Mouse (Mus musculus) ovary, adult 18-20 months (tissue): ENCODE measurements around the gene Arhgef3.
A peak's percentile ranks its signal among the peaks of the same experiment; 100 is the strongest.

Source experiments
- DNase-seq: peaks from one replicate; pipeline ENCODE4 v3.0.0; 2022; ENCODE audit warnings: low spot score, mixed read lengths

Arhgef3 gene

DNA sequence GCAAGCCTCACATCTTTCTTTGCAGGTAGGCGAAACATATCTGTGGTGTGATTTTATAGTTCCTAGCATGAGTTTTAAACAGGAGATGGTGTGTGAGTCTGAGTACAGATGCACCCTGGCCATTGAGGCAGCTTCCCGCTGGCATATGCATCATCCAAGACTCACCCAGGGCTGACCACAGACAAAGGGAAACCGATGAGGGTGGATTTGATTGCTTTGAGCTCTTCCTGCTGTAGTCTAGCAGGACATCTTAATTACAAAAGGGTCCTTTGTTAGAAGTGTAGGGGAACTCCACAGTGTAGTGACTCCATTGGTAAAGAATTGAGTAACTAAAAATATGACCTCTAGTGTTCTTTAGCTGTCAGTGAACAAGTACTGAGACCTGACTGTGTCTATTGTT is 232.5 kb downstream of the Arhgef3 start:
- no peak for DNase-seq

- DNase-seq = no peak
These were observed 233.0 kb downstream of the Arhgef3 start for GRCm38 (mm10) chr14:27347666-27348065.

DNA sequence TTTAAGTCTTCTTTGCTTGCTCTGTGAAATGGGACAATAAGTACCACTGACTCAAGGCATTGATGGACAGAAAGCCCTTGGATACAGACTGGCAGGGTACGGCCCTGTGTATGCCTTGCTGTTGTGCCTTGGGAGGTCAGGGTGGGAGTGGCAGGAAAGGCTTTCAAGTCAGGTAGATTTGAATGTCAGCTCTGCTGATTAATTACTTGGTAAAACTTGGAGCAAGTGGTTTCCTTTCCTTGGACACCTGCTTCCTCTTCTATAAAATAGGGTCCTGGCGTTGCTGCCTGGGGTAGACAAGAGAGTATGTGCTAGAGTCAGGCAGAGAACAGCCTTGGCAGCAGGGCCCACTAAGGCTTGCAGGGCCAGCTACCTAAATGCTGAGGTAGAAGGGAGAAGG is 233.4 kb downstream of the Arhgef3 start:
- DNase-seq = no peak

DNA sequence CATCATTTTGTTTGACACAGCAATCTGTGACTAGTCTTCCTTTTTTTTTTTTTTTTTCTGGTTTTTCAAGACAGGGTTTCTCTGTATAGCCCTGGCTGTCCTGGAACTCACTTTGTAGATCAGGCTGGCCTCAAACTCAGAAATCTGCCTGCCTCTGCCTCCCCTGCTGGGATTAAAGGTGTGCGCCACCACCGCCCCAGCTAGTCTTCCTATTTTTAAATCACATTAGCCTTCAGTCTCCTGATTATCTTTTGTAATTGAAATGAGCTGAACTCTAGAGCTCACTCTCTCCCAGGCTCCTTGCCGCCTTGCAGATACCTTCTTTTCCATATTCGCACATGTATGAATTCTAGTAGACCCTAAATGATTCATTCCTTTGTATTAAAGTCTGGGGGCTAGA is 234.0 kb downstream of the Arhgef3 start:
- DNase-seq = no peak

DNA sequence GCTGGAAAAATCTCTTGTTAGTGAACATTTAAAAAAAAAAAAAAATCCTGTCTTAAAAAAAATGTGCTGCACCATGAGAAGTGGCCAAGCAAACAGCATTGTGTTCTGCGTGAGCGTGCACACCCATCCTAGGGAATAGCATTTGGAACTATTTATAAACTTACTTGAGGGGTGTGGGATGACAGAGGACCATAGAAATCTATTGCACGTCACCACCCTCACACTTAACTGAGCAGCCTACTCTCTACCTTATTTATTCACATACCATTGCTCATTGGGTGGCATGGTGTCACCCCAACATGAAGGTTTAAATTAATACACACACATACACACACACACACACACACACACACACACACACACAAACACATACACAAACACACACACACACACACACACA is 234.4 kb downstream of the Arhgef3 start:
- DNase-seq = no peak

- peak; percentile 77 for DNase-seq
These were observed 235.4 kb downstream of the Arhgef3 start for GRCm38 (mm10) chr14:27349828-27350729.

DNA sequence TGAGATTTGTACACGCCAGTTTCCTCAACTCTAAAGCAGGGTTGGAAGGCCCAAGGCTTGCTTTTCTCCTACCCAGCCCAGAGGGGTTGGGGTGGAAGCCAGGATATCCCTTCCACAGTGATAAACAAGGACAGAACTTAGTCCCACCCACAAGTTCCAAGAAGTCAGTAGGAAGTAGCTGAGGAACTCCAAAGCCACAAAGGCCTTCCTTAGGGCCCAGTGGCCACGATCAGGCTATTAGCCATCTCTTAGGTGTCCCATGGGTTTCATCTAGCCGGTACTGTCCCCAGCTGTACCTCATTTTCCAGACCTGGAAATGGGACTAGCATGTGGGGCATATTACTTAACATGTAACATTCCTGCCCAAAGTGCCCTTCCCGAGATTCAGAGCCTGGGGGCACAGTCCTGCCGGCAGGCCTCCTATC is 236.4 kb downstream of the Arhgef3 start:
- DNase-seq = no peak

DNA sequence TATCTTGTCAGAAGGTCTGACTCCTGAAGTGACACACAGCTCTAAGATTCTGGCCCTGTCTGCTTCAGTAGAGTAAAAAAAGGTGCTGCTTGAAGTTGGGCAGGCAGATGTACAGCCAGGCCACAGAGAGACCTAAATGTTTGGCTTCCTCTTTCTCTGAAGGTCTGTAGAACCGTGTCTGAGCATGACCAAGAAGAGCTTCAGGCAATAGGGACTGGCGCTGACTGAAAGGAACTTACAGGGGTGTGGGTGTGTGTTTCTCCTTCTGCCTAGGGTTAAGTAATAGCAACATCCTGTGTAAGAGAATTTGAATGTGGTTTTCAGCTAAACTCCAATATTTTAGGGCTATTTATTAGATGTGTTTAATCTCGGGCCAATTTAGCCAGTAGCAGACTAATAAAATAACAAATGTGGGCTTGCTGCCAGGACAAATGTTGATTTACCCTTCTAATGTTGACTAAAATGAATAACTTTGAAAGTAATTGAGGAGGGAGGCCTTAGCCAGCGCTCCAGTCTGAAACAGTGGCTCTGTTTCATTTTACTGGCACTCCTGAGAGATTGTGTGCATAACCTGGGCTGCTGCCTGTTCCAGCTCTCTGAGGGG is 236.9 kb downstream of the Arhgef3 start:
- DNase-seq = no peak

GRCm38 (mm10) chr14:27352470-27352869 is 237.8 kb downstream of the Arhgef3 start:
- no peak for DNase-seq

- no peak for DNase-seq
These were observed 240.5 kb downstream of the Arhgef3 start for GRCm38 (mm10) chr14:27355151-27355550.

DNA sequence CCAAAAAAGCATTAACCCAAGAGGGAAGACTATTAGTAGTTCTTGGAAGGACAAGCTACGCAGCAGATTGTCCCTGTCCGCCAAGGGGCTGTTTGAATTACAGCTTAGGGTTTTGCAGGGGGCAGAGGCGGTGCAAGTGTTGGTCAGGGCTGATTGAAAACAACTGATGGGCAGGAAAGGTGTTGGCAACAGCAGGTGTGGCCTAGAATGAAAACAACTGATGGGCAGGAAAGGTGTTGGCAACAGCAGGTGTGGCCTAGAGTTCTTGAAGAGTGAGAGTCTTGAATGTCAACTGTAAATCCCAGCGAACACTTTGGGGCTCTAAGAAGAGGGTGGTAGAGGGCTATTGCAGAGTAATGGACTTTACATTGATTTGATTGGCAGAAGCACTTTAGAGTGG is 241.2 kb downstream of the Arhgef3 start:
- DNase-seq = no peak

DNA sequence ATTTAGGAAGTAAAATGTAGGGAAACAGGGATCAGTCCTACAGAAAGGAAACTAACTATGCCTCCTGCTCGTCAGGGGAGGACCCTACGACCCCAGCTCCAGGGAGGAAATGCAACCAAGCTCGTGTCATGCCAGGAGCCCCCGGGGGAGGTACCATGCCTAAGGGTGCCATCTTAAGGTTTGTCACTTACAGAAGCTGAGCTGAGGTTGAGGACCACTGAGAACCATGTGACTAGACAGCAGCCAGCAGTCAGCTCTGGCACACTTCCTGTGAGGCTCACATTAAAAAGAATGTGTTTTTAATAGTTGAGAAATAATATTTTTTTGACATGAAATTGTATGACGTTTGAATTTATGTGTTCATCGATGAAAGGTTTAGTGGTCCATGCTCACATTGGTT is 242.4 kb downstream of the Arhgef3 start:
- no peak for DNase-seq

DNA sequence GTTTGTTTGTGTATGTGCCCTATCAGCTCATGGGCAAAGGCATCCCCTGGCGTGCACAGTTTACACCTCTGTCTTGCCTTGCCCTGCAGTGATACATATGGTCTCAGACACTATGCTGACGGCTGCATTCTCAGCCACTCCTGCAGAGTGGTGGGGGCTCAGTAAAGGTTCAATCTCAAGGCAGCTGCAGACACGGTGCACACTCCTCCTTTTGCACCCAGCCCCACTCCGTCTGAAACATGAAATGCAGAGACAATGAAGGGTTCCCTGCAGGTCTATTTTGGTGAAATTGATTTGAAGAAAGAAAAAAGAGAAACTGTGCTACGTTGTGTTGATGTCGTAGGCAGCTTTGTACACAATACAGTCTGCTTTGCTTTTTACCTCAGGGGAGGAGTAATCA is 243.5 kb downstream of the Arhgef3 start:
- no peak for DNase-seq

DNA sequence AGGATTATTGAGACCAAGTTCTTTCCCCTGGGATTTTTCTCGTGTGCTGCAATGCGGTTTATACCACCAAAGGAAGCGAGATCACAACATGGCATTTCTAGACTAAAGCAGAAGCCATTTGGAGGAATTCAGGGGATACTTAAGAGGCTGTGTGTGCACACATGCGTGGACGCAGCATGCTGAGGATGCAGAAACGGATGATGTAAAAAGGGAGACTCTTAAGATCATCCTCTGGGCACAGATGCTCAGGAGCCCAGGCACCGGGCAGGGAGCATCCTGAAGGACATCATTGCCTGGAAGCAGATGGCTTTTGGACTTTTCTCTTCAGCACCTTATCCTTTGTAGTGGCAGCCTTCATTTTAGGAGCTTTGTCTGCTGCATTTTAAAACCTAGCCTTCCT is 246.2 kb downstream of the Arhgef3 start:
- DNase-seq = no peak

DNA sequence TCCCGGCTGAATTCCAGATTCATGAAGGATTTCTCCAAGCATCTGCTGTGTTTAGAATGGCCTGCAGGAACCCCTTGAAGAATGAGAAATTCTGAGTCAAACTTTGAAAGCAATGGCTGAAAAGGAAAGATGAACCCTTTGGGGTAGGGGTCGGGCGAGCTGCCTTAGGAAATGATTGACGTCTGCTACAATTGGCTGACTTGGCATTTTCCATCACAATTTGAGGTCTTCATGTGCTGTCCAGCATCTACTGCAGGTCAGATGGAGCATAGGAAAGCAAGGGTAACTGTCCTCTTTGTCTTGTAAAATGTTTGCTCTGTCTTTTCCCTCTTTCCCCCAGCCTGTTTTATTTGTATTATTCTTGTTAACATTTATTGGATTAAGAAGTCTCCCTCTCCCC is 246.8 kb downstream of the Arhgef3 start:
- no peak for DNase-seq

- no peak for DNase-seq
These were observed 250.1 kb downstream of the Arhgef3 start for GRCm38 (mm10) chr14:27364668-27365257.

- no peak for DNase-seq
These were observed 252.5 kb downstream of the Arhgef3 start for GRCm38 (mm10) chr14:27367117-27367711.

GRCm38 (mm10) chr14:27368619-27369018 is 253.9 kb downstream of the Arhgef3 start:
- no peak for DNase-seq

- no peak for DNase-seq
These were observed 254.8 kb downstream of the Arhgef3 start for GRCm38 (mm10) chr14:27369503-27369902.

DNA sequence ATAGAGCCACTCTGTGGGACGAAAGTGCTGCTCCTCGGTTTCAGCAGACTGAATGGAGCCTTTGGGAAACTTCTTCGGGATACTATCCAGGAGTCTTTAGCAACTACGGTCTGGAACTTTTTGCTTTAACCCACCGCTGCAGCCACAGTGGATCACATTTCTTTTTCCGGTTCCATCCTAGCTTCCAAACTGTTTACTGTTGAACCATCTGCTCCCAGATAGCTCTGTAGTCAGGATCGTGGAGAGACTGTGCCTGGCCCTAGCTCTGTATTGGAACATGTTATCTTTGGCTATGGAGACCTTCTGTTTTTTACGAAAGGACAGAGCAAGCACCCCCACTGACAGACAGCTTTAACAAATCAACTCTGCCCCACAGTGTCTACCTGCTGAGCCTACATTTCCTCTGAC is 257.0 kb downstream of the Arhgef3 start:
- no peak for DNase-seq

DNA sequence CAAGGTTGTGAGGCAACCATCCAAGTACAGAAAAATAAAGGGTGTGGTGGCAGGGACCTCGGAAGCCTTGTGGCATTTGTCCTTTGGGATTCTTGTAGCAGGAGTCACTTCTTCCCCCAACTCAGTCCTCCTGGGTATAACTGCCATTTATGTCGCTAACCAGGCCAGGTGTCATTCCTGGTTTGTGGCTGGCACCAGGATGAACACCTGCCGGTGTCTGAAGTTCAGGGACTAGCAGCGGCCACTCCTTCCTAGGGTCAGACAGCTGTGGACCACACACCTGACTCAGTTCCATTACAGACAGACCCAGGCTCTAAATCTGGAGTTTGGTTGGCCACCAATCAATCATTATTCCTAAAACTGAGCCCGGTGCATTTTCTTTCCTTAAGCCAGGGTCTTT is 258.8 kb downstream of the Arhgef3 start:
- DNase-seq = no peak

GRCm38 (mm10) chr14:27376115-27376648 is 261.5 kb downstream of the Arhgef3 start:
- DNase-seq = no peak

DNA sequence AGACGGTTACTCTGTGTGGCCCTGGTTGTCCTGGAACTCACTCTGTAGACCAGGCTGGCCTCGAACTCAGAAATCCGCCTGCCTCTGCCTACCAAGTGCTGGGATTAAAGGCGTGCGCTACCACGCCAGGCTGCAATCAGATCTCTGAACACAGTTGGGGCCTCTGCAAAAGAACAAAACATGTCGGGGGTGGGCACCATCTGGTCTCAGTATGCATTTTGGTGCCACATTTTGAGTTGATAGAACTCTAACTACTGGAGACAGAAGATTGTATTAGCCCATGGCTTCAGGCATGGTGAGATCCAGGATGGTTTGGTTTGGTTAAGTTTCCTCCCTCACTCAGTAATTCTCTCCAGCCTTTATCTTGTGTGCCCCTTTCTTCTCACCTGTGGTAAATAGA is 264.0 kb downstream of the Arhgef3 start:
- no peak for DNase-seq
